Mouse (Mus musculus) olfactory bulb, adult 2 months (tissue): ENCODE measurements around the gene Efnb2.

Experiments
- CTCF ChIP-seq: fragments of 200-500 bp; IDR thresholded peaks from 2 replicates; pipeline ENCODE4 v1.5.1; 2012; ENCODE audit warnings: low read depth, mild to moderate bottlenecking, low read length, moderate library complexity; ENCODE audit not compliant: insufficient read depth
- POLR2A ChIP-seq: fragments of 200-500 bp; IDR thresholded peaks from 2 replicates; pipeline ENCODE4 v1.6.1; 2012; ENCODE audit warnings: mild to moderate bottlenecking, low read depth, low read length, moderate library complexity; ENCODE audit not compliant: insufficient read depth

- TF ChIP-seq POLR2A (no peak), CTCF (no peak)
Observed at GRCm38 (mm10) chr8:8602616-8603461, 58.2 kb downstream of the Efnb2 start.
